Mouse (Mus musculus) bone marrow macrophage, adult 2 months (primary cell): ENCODE measurements around the gene Zfp358. TPM values are rescaled to one million over a fixed set of nuclear protein-coding genes. Genes with fewer than 3 reads are reported as not detected.

Experiments
- H3K27ac ChIP-seq: 2 replicates; pipeline ENCODE4 v1.5.1; 2012; ENCODE audit warnings: low read depth, low read length; ENCODE audit not compliant: insufficient read depth
- H3K4me1 ChIP-seq: 2 replicates; pipeline ENCODE4 v1.6.1; 2012; ENCODE audit warnings: low read length; ENCODE audit not compliant: control insufficient read depth, insufficient read depth
- H3K4me3 ChIP-seq: 2 replicates; pipeline ENCODE4 v1.5.1; 2012; ENCODE audit warnings: mild to moderate bottlenecking, low read length, moderate library complexity; ENCODE audit not compliant: insufficient read depth
- CTCF ChIP-seq: IDR thresholded peaks from 2 replicates; pipeline ENCODE4 v1.5.1; 2012; ENCODE audit warnings: low read depth, mild to moderate bottlenecking, low read length, moderate library complexity
- POLR2A ChIP-seq: IDR thresholded peaks from 2 replicates; pipeline ENCODE4 v1.6.1; 2012; ENCODE audit warnings: mild to moderate bottlenecking, low read depth, low read length, borderline replicate concordance
- polyA plus RNA-seq: library from polyadenylated mRNA; stranded (reverse); fragments of >200 nt; gene quantifications from 2 replicates; pipeline ENCODE4 v1.2.4, GENCODE M21; 2012; ENCODE audit not compliant: missing spikeins, insufficient read depth, insufficient read length

Gene Zfp358
- polyA plus RNA-seq, 1 experiment: 20.8 TPM

GRCm38 (mm10) chr8:3517117-3517495, 24.2 kb downstream of the Zfp358 start:
- Histone ChIP-seq H3K4me3 (peak overlapping the region; percentile 91), H3K27ac (no peak overlapping the region), H3K4me1 (peaks cover 3% of the 10 kb centered on the region; the same call in 1 of the 2 replicates)
- TF ChIP-seq CTCF (0 out of 2 replicates have a peak, but pooled peaks have one; percentile 20), POLR2A (no peak)

- Histone ChIP-seq H3K27ac (no peak overlapping the region), H3K4me3 (no peak overlapping the region), H3K4me1 (peaks cover 3% of the 10 kb centered on the region; the same call in 1 of the 2 replicates)
- TF ChIP-seq CTCF: no peak
- TF ChIP-seq POLR2A: no peak
These were observed 29.2 kb downstream of the Zfp358 start for GRCm38 (mm10) chr8:3522007-3522697.

GRCm38 (mm10) chr8:3530816-3531215, 37.9 kb downstream of the Zfp358 start:
- Histone ChIP-seq H3K4me3 (no peak overlapping the region), H3K4me1 (no peaks in the 10 kb centered on the region), H3K27ac (no peak overlapping the region)
- TF ChIP-seq POLR2A (no peak), CTCF (no peak)

- H3K27ac ChIP-seq: no peak overlapping the region
- H3K4me1 ChIP-seq: no peaks in the 10 kb centered on the region
- TF ChIP-seq POLR2A: no peak
- no peak for TF ChIP-seq CTCF
- no peak overlapping the region for H3K4me3 ChIP-seq
These were observed 39.0 kb downstream of the Zfp358 start for GRCm38 (mm10) chr8:3531936-3532335.

GRCm38 (mm10) chr8:3536053-3536841, 43.3 kb downstream of the Zfp358 start:
- Histone ChIP-seq H3K4me1 (no peaks in the 10 kb centered on the region), H3K27ac (no peak overlapping the region), H3K4me3 (no peak overlapping the region)
- TF ChIP-seq CTCF (no peak), POLR2A (no peak)

GRCm38 (mm10) chr8:3536940-3537339, 44.0 kb downstream of the Zfp358 start:
- Histone ChIP-seq H3K4me3 (no peak overlapping the region), H3K27ac (no peak overlapping the region), H3K4me1 (no peaks in the 10 kb centered on the region)
- TF ChIP-seq CTCF (no peak), POLR2A (no peak)

GRCm38 (mm10) chr8:3537666-3538065, 44.7 kb downstream of the Zfp358 start:
- no peak overlapping the region for H3K4me3 ChIP-seq
- TF ChIP-seq CTCF (no peak), POLR2A (no peak)
- no peak overlapping the region for H3K27ac ChIP-seq
- H3K4me1 ChIP-seq: no peaks in the 10 kb centered on the region

- no peaks in the 10 kb centered on the region for H3K4me1 ChIP-seq
- TF ChIP-seq POLR2A (no peak), CTCF (no peak)
- H3K4me3 ChIP-seq: no peak overlapping the region
- no peak overlapping the region for H3K27ac ChIP-seq
These were observed 46.2 kb downstream of the Zfp358 start for GRCm38 (mm10) chr8:3539146-3539545.

- H3K27ac ChIP-seq: no peak overlapping the region
- H3K4me3 ChIP-seq: no peak overlapping the region
- H3K4me1 ChIP-seq: no peaks in the 10 kb centered on the region
- TF ChIP-seq POLR2A (no peak), CTCF (no peak)
These were observed 47.1 kb downstream of the Zfp358 start for GRCm38 (mm10) chr8:3540076-3540475.

- H3K4me3 ChIP-seq: no peak overlapping the region
- TF ChIP-seq POLR2A (no peak), CTCF (no peak)
- no peak overlapping the region for H3K27ac ChIP-seq
- H3K4me1 ChIP-seq: no peaks in the 10 kb centered on the region
These were observed 53.6 kb downstream of the Zfp358 start for GRCm38 (mm10) chr8:3546511-3546910.

Other genes starting within 250 kb of the Zfp358 start
- 20.8 and 24.0 TPM in 2 replicates for gene Insr, start 213.5 kb upstream of the Zfp358 start, polyA plus RNA-seq
- 0.70 and 1.1 TPM in 2 replicates for gene A430078G23Rik, start 139.7 kb upstream of the Zfp358 start, polyA plus RNA-seq
- 1.9 and 2.3 TPM in 2 replicates for gene Arhgef18, start 100.1 kb upstream of the Zfp358 start, polyA plus RNA-seq
- gene Pex11g, start 25.5 kb upstream of the Zfp358 start, polyA plus RNA-seq: 3.1 and 4.5 TPM in 2 replicates
- gene Tex45, start 22.3 kb upstream of the Zfp358 start, polyA plus RNA-seq: not detected in 2 replicates
- gene Mcoln1, start 7.3 kb downstream of the Zfp358 start, polyA plus RNA-seq: 112 and 117 TPM in 2 replicates
- gene Pnpla6, start 22.2 kb downstream of the Zfp358 start, polyA plus RNA-seq: 36.0 and 39.9 TPM in 2 replicates
- gene C330021F23Rik, start 74.9 kb downstream of the Zfp358 start, polyA plus RNA-seq: not detected in 2 replicates
- 3.1 and 5.5 TPM in 2 replicates for gene Camsap3, start 94.2 kb downstream of the Zfp358 start, polyA plus RNA-seq
- 32.3 and 36.4 TPM in 2 replicates for gene Xab2, start 128.2 kb downstream of the Zfp358 start, polyA plus RNA-seq
- 116 and 153 TPM in 2 replicates for gene Pet100, start 128.4 kb downstream of the Zfp358 start, polyA plus RNA-seq
- gene Pcp2, start 132.4 kb downstream of the Zfp358 start, polyA plus RNA-seq: not detected in 2 replicates
- 312 and 315 TPM in 2 replicates for gene Stxbp2, start 137.8 kb downstream of the Zfp358 start, polyA plus RNA-seq
- gene Retn, start 162.6 kb downstream of the Zfp358 start, polyA plus RNA-seq: not detected in 2 replicates
- gene Mcemp1, start 172.6 kb downstream of the Zfp358 start, polyA plus RNA-seq: 2.0 and 3.1 TPM in 2 replicates
- 3.6 and 4.5 TPM in 2 replicates for gene Fcor, start 179.2 kb downstream of the Zfp358 start, polyA plus RNA-seq
- gene Trappc5, start 183.2 kb downstream of the Zfp358 start, polyA plus RNA-seq: 14.2 and 14.3 TPM in 2 replicates
- not detected in 2 replicates for gene Fcer2a, start 201.0 kb downstream of the Zfp358 start, polyA plus RNA-seq
- not detected in 2 replicates for gene Clec4g, start 227.5 kb downstream of the Zfp358 start, polyA plus RNA-seq